Comparison of ENCODE assay signal across 9 mouse cellular contexts in the genomic region with DNA sequence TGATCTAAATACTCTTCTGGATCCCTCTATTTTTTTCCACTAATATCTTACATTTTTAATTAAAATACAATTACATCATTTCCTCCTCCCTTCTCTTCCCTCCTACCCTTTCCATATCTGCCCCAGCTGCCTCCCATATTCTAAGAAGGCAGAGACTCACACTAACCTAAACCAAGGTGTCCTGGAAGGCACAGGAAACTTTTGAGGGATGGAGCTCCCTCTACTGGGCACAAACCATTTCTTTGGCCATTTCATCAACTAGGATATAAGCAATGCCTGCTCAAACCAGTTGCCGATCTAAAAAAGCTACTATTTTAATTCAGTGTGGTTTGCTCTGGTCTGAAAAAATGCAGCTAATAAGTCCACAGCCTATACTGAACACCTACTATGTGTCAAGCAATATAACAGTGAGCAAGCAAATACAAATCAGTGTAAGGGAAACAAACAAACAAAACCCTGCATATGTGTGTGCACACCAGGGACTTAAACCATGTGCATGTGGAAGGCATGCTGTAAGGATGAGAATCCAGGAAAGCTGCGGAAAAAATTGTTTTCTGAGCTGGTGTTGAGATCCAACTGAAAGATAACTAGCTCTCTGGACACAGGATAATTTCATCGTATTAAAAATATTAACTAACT.
A peak's percentile ranks its signal among the peaks of the same experiment; 100 is the strongest.
DNase-seq lines count a peak whose midpoint lies in the region; ATAC-seq lines count a peak whose summit lies in the region.
"Had no signal": no experiment of that assay in that cellular context is flagged by ENCODE, and none has a peak within 500 bp of the region (broad histone marks: within the 10 kb centered on the region; RNA-seq: fewer than 3 reads in every experiment).

No protein-coding gene starts in this region.

- H3K4me1 ChIP-seq in heart, embryonic 11.5 days (ENCODE audit: control insufficient read depth, insufficient read depth, low read length) = no peaks in the 10 kb centered on the region
- no peaks in the 10 kb centered on the region for H3K4me1 ChIP-seq in forebrain, embryonic 13.5 days
- no peaks in the 10 kb centered on the region for H3K4me1 ChIP-seq in neural tube, embryonic 12.5 days
- H3K4me1 ChIP-seq: heart, embryonic 15.5 days had no signal

- no peak for ATAC-seq in heart, embryonic 11.5 days (replicated peaks; ENCODE audit: insufficient number of reproducible peaks, low FRiP score, low TSS enrichment)
- ATAC-seq in forebrain, embryonic 13.5 days = peak; percentile 80
- ATAC-seq in neural tube, embryonic 12.5 days (ENCODE audit: low FRiP score, low read depth) = peak; percentile 77

- H3K4me3 ChIP-seq in heart, embryonic 11.5 days (ENCODE audit: low read depth, low read length) = no peak overlapping the region
- H3K4me3 ChIP-seq in forebrain, embryonic 13.5 days = no peak overlapping the region
- no peak overlapping the region for H3K4me3 ChIP-seq in neural tube, embryonic 12.5 days
- H3K4me3 ChIP-seq: heart, embryonic 15.5 days had no signal

- H3K4me2 ChIP-seq in heart, embryonic 11.5 days = no peak overlapping the region
- H3K4me2 ChIP-seq in forebrain, embryonic 13.5 days = no peak overlapping the region
- H3K4me2 ChIP-seq in neural tube, embryonic 12.5 days (replicated peaks) = no peak overlapping the region
- H3K4me2 ChIP-seq: heart, embryonic 15.5 days had no signal

- H3K9ac ChIP-seq in heart, embryonic 11.5 days (ENCODE audit: low read depth, low read length) = no peak overlapping the region
- H3K9ac ChIP-seq in forebrain, embryonic 13.5 days = no peak overlapping the region
- H3K9ac ChIP-seq in neural tube, embryonic 12.5 days = no peak overlapping the region
- H3K9ac ChIP-seq: heart, embryonic 15.5 days had no signal

- 55% methylated on average over 3 of the region's 3 CpGs for WGBS in heart, embryonic 11.5 days (ENCODE audit: insufficient replicate concordance)
- WGBS in forebrain, embryonic 13.5 days = 55% methylated on average over 3 of the region's 3 CpGs
- 56% methylated on average over 3 of the region's 3 CpGs for WGBS in neural tube, embryonic 12.5 days

- H3K27me3 ChIP-seq in heart, embryonic 11.5 days (ENCODE audit: control insufficient read depth, insufficient read depth, low read length) = no peaks in the 10 kb centered on the region
- H3K27me3 ChIP-seq in forebrain, embryonic 13.5 days = no peaks in the 10 kb centered on the region
- no peaks in the 10 kb centered on the region for H3K27me3 ChIP-seq in neural tube, embryonic 12.5 days (replicated peaks)
- H3K27me3 ChIP-seq: heart, embryonic 15.5 days had no signal

- peak; percentile 8 to 49 for DNase-seq in heart, adult 18-20 months
- DNase-seq in brain, adult 2 months (ENCODE audit: low read depth, low spot score) = peak; percentile 81
- DNase-seq in kidney, adult 8-10 months = peak; percentile 2 to 50
- peak; percentile 70 to 80 for DNase-seq in left cerebral cortex, postnatal 25 days (ENCODE audit: low spot score in 2 of 2)
- DNase-seq in spleen, postnatal 4 days (ENCODE audit: low spot score in 2 of 2) = no peak

- no peaks in the 10 kb centered on the region for H3K9me3 ChIP-seq in heart, embryonic 11.5 days (replicated peaks; ENCODE audit: control insufficient read depth, low read length)
- no peaks in the 10 kb centered on the region for H3K9me3 ChIP-seq in forebrain, embryonic 13.5 days (replicated peaks)
- H3K9me3 ChIP-seq in neural tube, embryonic 12.5 days = no peaks in the 10 kb centered on the region
- H3K9me3 ChIP-seq: heart, embryonic 15.5 days had no signal

- no peaks in the 10 kb centered on the region for H3K36me3 ChIP-seq in heart, embryonic 11.5 days (ENCODE audit: control insufficient read depth, insufficient read depth, low read length)
- no peaks in the 10 kb centered on the region for H3K36me3 ChIP-seq in forebrain, embryonic 13.5 days (ENCODE audit: poor library complexity, severe bottlenecking)
- H3K36me3 ChIP-seq in neural tube, embryonic 12.5 days = no peaks in the 10 kb centered on the region
- H3K36me3 ChIP-seq: heart, embryonic 15.5 days had no signal

- intact Hi-C loops in left cerebral cortex, postnatal 25 days (cut with DNase I) = loop anchor here (10.0 kb wide), 1 partner anchor 1546 kb away; no protein-coding TSS in a partner anchor

- no peak overlapping the region for H3K27ac ChIP-seq in heart, embryonic 11.5 days (ENCODE audit: low read depth, low read length)
- H3K27ac ChIP-seq in forebrain, embryonic 13.5 days = no peak overlapping the region
- H3K27ac ChIP-seq in neural tube, embryonic 12.5 days = no peak overlapping the region
- H3K27ac ChIP-seq: heart, embryonic 15.5 days had no signal

Comparison
In these comparisons a context has a peak if more than half of its experiments do, and no peak if none do; other contexts are left out.
1. DNase-seq: peak in heart, adult 18-20 months (2 of 2), brain, adult 2 months (single experiment), kidney, adult 8-10 months (2 of 2) and left cerebral cortex, postnatal 25 days (2 of 2); none in spleen, postnatal 4 days (0 of 2).